Mouse (Mus musculus) liver, adult 10 weeks (tissue): Measurements from ENCODE around the gene Khdc4. TPM values are rescaled to one million over a fixed set of nuclear protein-coding genes. Genes with fewer than 3 reads are reported as not detected.

Source experiments
- polyA plus RNA-seq: library from polyadenylated mRNA; stranded (reverse); fragments of 350-450 nt; fragmentation: Illumina TruSeq; extraction: RNeasy Lipid Tissue Mini Kit (QIAGEN cat#74804); gene quantifications from one replicate; pipeline ENCODE4 v1.2.3, GENCODE M21; 2014; ENCODE audit warnings: low read depth, low replicate concordance

The Khdc4 gene
- polyA plus RNA-seq, result 40.6 TPM

GRCm38 (mm10) chr3:88684980-88685941, at the start of gene Khdc4:
TSS of gene Khdc4 (plus strand) at chr3:88685803.

DNA sequence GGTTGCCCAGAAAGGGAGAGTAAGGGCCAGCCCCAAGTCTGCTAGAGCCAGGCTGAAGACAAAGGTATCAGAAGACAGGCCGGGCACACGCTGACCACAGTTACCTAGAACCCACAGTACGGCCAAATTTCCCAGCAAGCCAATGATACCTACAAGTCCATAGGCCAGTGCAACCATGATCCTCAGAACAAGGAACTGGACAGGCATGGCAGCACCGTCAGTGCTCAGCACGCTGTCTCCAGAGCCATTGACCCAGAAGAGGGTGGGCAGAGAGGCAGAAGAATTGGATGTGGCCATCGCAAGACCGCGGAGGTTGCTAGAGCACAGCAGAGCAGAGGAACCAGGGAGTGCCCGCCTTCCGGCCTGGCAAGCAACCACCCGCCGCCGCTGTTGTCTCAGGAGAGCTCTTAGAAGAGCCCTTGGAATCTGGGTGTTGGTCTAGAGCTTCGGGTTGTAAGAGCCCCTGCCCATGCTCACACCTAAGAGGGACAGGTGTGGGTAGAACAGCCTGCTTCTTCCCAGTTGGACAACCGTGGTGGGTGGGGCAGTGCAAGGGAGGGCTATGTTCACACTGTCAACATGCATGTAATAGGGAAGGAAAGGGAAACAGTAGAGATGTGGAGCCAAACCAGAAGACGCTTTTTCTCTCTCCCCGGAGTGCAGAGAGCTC, 32.6 kb upstream of the Khdc4 start, which contains the start of gene Rxfp4:
TSS of gene Rxfp4 (minus strand) at position 297 of the 670 bp plus-strand sequence.

DNA sequence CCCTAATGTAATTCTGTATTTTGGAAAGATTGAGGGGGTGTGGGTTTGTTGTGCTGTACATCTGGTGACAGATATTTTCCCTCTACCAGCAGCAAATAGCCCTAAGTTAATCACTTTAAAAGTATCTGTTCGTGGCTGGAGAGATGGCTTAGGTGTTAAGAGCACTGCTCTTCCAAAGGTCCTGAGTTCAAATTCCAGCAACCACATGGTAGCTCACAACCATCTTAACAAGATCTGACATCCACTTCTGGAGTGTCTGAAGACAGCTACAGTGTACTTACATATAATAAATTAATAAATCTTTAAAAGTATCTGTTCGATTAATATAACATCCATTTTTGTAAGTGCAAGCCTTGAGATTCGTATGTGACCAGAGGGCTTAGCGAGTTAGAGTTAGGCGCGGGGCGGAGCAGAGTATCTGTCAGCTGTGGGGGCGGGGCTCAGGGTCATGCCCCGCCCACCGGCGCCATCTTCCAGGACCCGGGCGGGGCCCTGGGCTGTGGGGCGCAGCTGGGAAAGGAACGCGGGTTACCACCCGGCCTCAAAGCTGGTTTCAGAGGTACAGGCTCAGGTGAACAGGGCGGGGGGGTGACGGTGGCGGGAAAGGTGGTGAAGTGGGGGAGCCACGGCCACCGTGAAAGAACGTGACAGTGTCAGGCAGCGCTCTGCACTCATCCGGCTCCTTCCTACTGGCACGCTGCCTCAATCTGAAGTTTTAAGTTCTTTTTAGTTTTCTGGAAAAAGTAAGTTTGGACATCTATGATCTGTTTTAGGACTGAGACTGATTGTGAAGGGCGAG, 31.0 kb downstream of the Khdc4 start, which contains the start of gene Rit1:
TSS of gene Rit1 (plus strand) at position 440 of the 799 bp plus-strand sequence.

Other genes with a start within 250 kb of the Khdc4 start
- gene Sema4a, start 224.6 kb upstream of the Khdc4 start, polyA plus RNA-seq, result 46.1 TPM
- 2.5 TPM for gene Lmna, start 175.8 kb upstream of the Khdc4 start, polyA plus RNA-seq
- 0.05 TPM for gene Mex3a, start 153.4 kb upstream of the Khdc4 start, polyA plus RNA-seq
- gene Rab25, start 137.5 kb upstream of the Khdc4 start, polyA plus RNA-seq, result not detected
- gene Lamtor2, start 132.7 kb upstream of the Khdc4 start, polyA plus RNA-seq, result 10.5 TPM
- 12.4 TPM for gene Ubqln4, start 132.0 kb upstream of the Khdc4 start, polyA plus RNA-seq
- 37.9 TPM for gene Ssr2, start 109.9 kb upstream of the Khdc4 start, polyA plus RNA-seq
- 1.5 TPM for gene Arhgef2, start 79.8 kb upstream of the Khdc4 start, polyA plus RNA-seq
- not detected for gene Rxfp4, start 32.7 kb upstream of the Khdc4 start, polyA plus RNA-seq
- 4.7 TPM for gene Rit1, start 31.0 kb downstream of the Khdc4 start, polyA plus RNA-seq
- 3.5 TPM for gene Syt11, start 89.4 kb downstream of the Khdc4 start, polyA plus RNA-seq
- 2.3 TPM for gene Gon4l, start 149.4 kb downstream of the Khdc4 start, polyA plus RNA-seq
- gene Msto1, start 228.2 kb downstream of the Khdc4 start, polyA plus RNA-seq, result 1.4 TPM